In the genomic region with DNA sequence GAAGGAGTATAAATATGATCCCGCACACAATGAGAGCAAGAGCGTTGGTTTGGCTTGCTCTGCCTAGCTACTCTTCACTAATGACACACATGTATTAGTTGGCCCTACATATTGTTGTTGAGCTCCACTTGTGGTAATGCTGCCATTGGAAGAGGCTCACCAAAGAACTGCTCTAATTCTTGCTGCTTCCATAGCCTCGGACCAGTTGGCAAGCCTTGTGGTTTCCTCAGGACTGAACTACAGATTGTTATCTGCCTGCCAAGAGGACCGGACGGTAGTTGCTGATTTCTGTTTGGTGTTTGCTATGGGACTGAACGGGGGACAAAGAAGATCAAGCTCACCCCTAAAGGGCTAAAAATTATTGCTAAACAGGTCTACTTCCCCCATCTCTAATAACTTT, we compare ENCODE assay signal across 40 mouse cellular contexts. TPM values are rescaled to one million over a fixed set of nuclear protein-coding genes. Genes with fewer than 3 reads are reported as not detected.
"Had no signal": no experiment of that assay in that cellular context is flagged by ENCODE, and none has a peak within 500 bp of the region (broad histone marks: within the 10 kb centered on the region; RNA-seq: fewer than 3 reads in every experiment).

No protein-coding gene starts in this region.

- H3K4me1 ChIP-seq: heart, embryonic 10.5 days; hindbrain, embryonic 10.5 days; hindbrain, embryonic 12.5 days; intestine, embryonic 15.5 days; limb, embryonic 10.5 days; limb, embryonic 12.5 days had no signal

- DNase-seq: gastrocnemius, adult 2 months; gastrocnemius, postnatal 10 days; gastrocnemius, postnatal 25 days; heart, adult 18-20 months; heart, postnatal 10 days; heart, postnatal 4 days; kidney, adult 18-20 months; kidney, adult 8-10 months; kidney, postnatal 10 days; kidney, postnatal 25 days; kidney, postnatal 4 days; liver; liver, embryonic 13.5 days had no signal

- H3K9me3 ChIP-seq: heart, embryonic 10.5 days; heart, embryonic 12.5 days; hindbrain, embryonic 10.5 days; hindbrain, embryonic 12.5 days; intestine, embryonic 15.5 days; limb, embryonic 10.5 days; limb, embryonic 12.5 days; liver, embryonic 13.5 days had no signal

- H3K27me3 ChIP-seq: heart, embryonic 12.5 days; hindbrain, embryonic 12.5 days; intestine, embryonic 15.5 days; limb, embryonic 12.5 days; liver, embryonic 13.5 days had no signal

- ATAC-seq: hindbrain, embryonic 16.5 days; inflammation-experienced regulatory T-cells, adult 6 months; intestine, embryonic 15.5 days; intestine, postnatal 0 days had no signal

- H3K4me3 ChIP-seq: gastrocnemius, adult 2 months; heart, embryonic 10.5 days; heart, embryonic 12.5 days; hindbrain, embryonic 10.5 days; hindbrain, embryonic 12.5 days; intestine, embryonic 15.5 days; layer of hippocampus, adult 2 months; left cerebral cortex, adult 2 months; limb, embryonic 10.5 days; limb, embryonic 12.5 days; liver, embryonic 13.5 days had no signal

RNA-seq across cellular contexts. Expression of a gene that starts 14.3 kb away (rescaled TPM):
- total RNA-seq: gastrocnemius, adult 2 months; gastrocnemius, postnatal 10 days; gastrocnemius, postnatal 25 days; gastrocnemius, postnatal 4 days; granulocyte monocyte progenitor cell, adult 5-6 weeks; heart, adult 18-20 months; heart, adult 8-10 months; heart, postnatal 10 days; heart, postnatal 25 days; heart, postnatal 4 days; layer of hippocampus, adult 2 months; layer of hippocampus, postnatal 10 days; layer of hippocampus, postnatal 25 days; left cerebral cortex, adult 2 months; left cerebral cortex, postnatal 14 days; left cerebral cortex, postnatal 36 days had no signal
- polyA plus RNA-seq: heart, embryonic 10.5 days; heart, embryonic 12.5 days; heart, embryonic 14.5 days; heart, embryonic 16.5 days; hindbrain, embryonic 10.5 days; hindbrain, embryonic 12.5 days; hindbrain, embryonic 14.5 days; hindbrain, embryonic 16.5 days; inflammation-experienced regulatory T-cells, adult 6 months; intestine, embryonic 15.5 days; intestine, postnatal 0 days; kidney, embryonic 14.5 days; kidney, embryonic 16.5 days; limb, embryonic 10.5 days; limb, embryonic 12.5 days; limb, embryonic 14.5 days; liver, embryonic 11.5 days; liver, embryonic 13.5 days had no signal
